Mouse (Mus musculus) T-helper 1 cell (primary cell): ENCODE results near the gene Sh3gl1.

ENCODE experiments used
- in situ Hi-C: fragments of 300-600 bp; cut with MboI, MseI; formaldehyde crosslinking; loops from one replicate; pipeline ENCODE4 v1.15.1; 2025; ENCODE audit warnings: high pct_unique_total_duplicates

Sh3gl1 gene

DNA sequence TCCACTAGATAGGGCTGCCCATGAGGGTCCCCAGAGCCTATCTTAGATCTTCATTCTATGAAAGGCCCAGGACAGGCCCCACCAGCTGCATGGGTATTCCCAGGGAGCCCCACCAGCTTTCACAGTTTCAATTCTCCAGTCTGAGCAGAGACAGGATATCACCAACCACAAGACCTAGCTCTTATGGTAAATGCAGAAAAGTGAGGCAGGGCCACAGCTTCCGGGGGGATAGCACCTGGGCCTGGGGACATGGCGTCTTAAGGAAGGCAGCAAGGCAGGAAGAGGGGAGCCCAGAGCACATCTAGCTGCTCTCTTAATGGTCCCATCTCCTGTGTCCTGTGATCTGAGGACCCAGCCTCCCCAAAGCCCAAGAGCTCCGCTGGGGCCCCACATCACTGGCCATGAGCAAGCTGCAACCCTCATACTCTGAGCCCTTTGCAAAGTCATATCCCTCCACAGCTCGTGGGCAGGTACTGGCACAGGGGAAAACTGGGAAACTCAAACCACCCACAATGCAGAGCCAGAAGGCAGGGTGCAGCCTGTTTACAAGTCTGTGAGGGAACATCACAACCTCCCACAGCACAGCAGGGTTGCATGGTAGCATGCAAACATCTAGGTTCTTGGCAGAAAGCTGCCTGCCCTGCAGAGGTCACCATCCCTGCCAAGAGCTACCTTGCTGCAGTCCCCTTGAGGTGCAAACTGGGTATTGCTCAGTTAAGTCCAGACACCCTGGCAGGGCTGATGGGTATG lies 15.1 kb downstream of the Sh3gl1 start:
- in situ Hi-C loops, result no loop called here

DNA sequence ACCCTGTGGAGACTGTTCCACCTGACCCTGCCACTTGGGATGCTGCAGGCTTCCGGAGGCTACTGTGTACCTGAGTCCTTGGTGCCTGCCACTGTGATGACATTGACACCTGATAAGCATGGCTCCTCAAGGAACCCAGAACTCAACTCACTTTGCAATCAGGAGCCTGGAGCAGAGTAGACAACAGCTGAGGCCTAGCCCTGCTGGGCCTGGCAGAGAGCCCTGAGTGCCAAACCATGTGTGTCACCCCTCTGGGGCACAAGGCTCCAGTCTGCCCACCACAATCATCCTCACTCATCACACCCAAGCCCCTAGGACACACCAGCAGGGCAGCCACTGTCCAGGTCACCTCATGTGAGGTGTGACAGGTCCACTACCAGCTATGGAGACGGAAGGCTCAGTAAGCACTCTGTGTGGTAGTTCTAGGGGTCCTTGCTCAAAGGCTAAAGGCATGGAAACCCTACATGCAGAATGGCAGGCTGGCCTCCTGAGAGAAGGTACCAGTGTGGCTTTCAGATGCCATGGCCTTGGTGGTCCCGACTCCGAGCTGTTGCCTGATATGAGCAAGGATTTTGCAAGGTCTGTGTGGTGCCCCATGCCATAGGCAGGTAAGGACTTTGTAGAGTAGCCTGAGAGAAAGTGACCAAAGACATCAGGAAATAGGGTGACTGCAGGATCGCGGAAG lies 15.9 kb downstream of the Sh3gl1 start:
- in situ Hi-C loops, result no loop called here

DNA sequence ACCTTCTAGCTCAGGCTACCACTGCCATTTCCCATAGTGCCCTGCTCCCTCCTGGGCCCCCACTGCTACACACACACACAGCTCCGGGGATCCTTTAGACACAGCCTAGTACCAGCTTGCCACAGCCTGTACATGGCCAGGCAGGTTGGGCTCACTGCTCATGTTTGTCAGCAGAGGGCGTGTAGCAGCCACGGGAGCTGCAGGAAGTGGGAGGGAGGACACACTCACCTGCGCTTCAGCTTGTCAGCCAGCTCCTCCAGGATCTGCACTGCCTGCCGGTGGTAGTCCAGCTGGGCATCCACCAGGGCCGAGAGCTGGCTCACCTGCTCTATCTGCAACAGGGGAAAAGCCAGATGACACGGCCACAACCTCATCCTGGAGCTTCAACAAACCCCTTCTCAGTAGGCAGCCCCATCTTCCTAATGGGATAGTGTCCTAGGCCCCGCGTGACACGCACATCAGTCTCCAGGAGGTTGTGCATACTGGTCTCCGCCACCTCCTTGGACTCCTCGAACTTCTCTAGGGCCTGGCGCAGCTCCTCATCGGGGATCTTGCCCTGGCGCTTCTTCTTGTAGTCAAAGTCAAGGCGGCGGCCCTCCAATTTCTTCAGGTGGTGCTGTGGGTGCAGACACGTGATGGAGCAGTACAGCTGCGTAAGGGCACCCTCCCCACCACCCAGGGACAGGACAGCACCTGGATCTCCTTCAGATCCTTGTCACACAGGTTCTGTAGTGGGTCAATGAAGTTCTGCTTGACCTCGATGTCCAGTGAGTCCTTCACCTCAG lies 17.9 kb downstream of the Sh3gl1 start:
- in situ Hi-C loops, result loop anchor here (10.0 kb wide), 1 partner anchor 54 kb away; no protein-coding TSS in a partner anchor

DNA sequence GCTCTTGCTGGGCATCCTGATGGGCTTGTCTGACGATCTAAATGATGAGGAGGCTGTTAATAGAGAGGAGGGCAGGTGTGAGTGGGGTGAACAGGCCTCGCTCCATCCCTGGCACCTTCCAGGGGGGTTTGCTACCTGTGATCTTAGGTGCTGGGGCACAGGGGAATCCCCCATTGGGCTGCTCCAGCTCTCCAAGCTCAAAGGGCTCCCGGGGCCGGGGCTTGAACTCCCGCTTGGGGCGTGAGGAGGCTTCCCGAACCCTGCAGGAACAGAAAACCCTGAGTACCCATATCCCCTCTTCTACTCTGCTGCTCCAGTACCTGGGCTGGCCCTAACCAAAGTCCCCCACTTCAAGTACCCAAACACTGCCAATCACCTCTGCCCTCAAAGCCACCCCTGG lies 18.6 kb downstream of the Sh3gl1 start:
- in situ Hi-C loops, result loop anchor here (10.0 kb wide), 1 partner anchor 53 kb away; no protein-coding TSS in a partner anchor

DNA sequence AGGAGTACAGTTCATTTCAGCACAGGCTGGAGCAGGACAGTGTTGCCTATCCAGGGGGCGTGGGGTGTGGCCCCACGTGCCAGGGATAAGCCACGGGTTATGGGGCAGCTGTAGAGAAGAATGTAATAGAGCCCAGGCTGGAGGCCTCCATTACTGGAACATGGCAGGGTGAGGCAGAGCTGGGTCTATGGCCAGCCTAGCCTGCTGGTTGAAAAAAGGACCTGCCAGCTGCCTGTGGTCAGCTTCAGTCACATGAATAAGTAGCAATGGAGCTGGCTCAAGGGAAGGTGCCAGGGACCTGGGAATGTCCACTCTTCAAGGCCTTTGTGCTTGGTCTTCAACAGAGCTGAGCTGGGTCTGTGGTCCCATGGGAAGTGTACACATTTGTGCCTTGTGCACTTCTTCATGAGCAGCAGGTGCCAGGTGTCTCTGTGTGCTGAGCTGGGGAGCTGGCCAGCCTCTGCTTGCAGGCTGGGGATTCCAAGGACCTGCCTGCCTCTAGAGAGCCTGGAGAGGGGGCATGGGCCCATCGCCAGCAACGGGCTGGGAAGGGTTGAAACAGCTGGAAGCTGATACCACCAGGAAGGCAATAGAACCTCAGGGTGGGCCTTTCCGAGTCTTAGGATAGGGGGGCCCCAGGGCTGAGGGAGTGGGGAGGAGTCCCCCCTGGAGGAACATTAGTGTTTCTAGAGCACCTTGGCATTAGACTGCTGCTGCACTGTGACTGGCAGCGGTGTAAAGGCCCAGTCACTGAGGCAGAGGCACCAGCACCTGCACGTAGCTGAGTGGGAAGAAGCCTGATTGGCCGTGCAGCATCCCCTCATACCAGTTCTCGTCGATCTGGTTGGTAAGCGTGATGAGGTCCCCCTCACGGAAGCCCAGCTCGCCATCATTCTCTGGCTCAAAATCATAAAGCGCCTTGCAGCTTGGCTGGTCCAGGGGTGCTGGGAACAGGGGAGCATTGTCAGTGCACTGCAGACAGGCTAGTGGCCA lies 19.3 kb downstream of the Sh3gl1 start:
- in situ Hi-C loops, result loop anchor here (10.0 kb wide), 1 partner anchor 52 kb away; no protein-coding TSS in a partner anchor

DNA sequence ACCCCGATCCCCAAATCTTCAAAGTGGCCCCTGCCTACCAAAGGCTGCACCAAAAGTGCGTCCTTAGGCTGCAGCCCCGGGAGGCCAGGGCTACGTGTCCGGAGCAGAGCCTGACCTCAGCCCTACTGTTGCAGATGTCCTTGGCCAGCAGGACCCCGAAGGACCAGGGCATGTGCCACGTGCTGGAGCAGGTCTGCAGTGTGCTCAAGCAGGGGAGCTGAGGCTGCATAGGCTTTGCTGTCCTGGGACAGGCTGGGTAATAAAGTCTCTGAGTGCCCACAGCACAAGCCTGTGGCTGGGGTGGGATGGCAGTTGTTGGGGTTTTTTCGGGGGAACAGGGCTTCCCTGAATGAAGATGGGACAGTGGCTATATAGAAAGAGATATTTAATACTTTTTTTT lies 20.1 kb downstream of the Sh3gl1 start:
- in situ Hi-C loops, result loop anchor here (10.0 kb wide), 1 partner anchor 52 kb away; no protein-coding TSS in a partner anchor

DNA sequence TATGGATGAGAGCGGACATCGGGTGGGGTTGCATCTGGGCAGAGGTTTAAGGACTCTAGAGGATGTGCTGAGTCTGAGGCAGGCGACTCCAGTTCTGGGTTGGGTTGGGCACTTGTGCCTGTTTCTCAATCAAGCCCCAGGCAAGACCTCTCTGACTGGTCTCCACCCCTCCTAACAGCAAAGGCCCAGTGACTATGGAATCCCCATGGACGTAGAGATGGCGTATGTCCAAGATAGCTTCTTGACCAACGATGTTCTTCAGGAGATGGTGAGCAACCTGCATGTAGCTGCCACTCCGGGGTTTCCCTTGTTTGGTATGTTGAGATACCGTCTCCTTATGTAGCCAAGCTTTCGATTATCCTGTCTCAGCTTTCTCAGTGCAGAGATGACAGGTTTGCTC lies 21.1 kb downstream of the Sh3gl1 start:
- in situ Hi-C loops, result loop anchor here (10.0 kb wide), 1 partner anchor 50 kb away; no protein-coding TSS in a partner anchor

DNA sequence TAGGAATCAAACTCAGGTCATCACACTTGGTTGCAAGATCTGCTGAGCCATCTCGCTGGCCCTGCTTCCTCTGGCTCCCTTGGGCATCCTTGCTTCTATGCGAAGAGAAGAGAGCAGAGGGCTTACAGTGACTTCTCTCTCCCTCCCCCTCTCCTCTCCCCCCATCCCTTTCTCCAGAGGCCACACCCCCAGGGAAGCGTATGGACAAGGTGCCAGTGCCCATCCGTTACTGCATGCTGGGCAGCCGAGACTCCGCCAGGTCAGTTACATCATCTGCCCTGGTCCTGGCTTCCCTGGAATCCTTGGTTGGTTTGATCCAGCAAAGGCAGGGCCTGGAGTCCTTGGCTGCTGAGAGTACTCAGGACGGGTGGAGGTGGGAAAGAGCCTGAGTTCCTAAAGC lies 25.0 kb downstream of the Sh3gl1 start:
- in situ Hi-C loops, result loop anchor here (10.0 kb wide), 1 partner anchor 47 kb away; no protein-coding TSS in a partner anchor

DNA sequence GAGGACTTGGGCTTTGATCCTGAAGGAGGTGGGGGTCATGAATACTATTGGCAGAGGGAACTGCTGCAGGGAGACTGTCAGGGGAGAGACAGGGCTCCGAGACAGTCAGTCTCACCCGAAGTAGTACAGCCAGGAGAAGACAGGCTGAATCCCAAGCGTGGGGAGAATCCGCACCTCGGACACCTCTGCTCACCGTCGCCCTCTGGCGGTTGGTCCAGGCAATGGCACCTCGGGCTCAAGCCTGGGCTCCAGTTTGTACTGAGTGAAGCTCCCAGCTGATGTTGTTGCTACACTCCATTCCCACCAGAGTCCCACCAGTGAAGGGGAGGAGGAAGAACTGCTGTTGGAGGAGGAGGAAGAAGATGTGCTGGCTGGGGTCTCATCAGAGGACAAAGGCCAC lies 25.8 kb downstream of the Sh3gl1 start:
- in situ Hi-C loops, result loop anchor here (10.0 kb wide), 1 partner anchor 46 kb away; no protein-coding TSS in a partner anchor

DNA sequence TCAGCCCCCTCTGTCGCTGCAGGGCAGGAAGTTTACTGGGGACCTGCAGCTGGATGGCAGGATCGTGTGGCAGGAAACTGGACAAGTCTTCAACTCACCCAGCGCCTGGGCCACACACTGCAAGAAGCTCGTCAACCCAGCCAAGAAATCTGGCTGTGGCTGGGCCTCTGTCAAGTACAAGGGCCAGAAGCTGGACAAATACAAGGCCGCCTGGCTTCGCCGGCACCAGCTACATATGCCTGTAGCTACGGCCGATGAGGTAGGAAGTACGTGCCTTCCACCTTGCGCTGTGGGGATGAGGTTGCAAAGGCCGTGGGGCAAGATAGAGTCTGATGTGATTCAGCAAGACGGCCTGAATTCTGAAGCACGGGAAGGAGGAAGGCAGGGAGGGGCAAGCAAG lies 26.2 kb downstream of the Sh3gl1 start:
- in situ Hi-C loops, result loop anchor here (10.0 kb wide), 1 partner anchor 45 kb away; no protein-coding TSS in a partner anchor

DNA sequence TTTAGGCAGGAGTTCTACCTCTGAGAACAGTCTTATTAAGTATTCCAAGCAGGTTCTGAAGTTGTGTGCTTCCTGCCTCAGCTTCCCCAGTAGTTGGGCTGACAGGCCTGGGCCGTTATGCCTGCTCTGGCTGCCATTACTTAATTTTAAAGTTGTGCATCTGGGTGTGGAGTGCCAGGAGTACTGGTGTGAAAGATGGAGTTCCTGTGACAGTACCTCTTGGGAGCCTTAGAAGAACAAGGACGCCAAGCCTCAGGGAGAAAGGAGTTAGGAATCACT lies 26.5 kb downstream of the Sh3gl1 start:
- in situ Hi-C loops, result loop anchor here (5.0 to 10.0 kb wide), 3 partner anchors 45 to 1868 kb away; no protein-coding TSS in a partner anchor

DNA sequence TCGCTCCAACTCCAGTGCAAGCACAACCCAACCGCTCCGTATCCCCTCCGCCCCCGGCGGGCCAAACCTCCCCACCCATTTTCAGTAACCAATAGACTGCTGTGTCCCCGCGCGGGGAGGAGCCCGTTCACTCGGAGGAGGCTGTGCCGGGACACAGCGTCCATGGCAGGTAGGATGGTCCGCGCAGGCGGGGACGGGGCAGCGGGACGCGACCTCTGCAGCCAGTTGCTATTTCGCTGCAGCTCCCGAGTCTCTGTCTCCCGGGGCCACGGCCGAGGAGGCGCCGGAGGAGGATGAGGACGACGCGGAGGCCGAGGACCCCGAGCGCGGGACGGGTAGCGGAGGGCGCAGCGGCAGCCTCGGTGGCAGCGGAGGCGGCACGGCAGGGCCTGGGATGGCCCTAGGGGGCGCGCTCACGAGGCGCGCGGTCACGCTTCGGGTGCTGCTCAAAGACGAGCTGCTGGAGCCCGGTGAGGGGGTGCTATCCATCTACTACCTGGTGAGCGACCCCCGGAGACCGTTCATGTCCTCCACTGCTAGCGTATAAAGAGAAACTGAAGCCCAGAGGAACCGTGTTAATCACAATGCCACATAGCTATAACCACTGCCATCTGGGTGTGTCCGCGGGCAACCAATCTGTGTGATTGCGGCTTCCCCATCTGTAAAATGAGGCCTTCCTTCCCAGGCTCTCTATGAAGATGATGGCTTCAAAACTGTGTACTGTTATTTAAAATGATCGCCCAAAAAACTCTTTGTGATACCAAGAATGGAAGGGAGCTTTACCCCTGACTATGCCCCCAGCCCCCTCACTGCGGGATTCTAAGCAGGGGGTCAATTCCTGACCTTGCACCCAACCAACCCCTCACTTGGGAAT lies 27.1 kb downstream of the Sh3gl1 start:
- in situ Hi-C loops, result loop anchor here (5.0 kb wide), 2 partner anchors 1383 to 1867 kb away; no protein-coding TSS in a partner anchor

DNA sequence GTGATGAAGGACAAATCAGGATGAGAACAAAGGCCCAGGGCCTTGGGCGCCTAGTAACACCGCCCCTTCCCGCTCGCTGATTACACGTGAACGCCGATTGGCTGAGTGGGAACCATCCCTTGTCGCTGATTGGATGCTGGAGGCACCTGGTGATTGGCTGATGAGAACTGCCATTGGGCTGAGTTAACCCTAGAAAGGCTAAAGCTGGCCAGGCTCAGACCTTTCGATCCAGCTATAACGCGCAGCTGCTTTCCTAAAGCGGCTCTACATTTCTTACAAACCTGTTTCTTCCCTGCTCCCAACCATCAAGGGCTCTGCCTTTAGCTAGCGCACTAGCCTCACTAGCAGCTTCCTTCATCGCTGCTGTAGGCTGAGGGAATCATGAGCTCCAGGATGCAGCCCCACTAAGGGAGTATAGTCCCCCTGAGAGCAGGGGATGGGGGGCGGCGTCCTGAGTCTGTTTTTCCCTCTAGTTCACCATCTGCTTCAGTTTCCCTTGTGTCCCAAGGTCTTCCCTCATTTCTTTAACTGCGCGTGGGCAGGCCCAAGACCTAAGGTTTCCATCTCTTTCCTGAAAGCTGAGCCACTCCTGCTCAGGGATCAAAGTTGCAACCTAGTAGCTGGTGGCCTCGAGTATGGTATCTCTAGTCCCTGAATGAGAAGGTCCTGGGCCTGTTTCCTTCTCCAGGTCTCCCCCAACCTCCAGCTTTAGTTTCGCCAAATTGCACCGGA lies 27.9 kb downstream of the Sh3gl1 start:
- in situ Hi-C loops, result loop anchor here (5.0 kb wide), 2 partner anchors 1384 to 1866 kb away; no protein-coding TSS in a partner anchor

DNA sequence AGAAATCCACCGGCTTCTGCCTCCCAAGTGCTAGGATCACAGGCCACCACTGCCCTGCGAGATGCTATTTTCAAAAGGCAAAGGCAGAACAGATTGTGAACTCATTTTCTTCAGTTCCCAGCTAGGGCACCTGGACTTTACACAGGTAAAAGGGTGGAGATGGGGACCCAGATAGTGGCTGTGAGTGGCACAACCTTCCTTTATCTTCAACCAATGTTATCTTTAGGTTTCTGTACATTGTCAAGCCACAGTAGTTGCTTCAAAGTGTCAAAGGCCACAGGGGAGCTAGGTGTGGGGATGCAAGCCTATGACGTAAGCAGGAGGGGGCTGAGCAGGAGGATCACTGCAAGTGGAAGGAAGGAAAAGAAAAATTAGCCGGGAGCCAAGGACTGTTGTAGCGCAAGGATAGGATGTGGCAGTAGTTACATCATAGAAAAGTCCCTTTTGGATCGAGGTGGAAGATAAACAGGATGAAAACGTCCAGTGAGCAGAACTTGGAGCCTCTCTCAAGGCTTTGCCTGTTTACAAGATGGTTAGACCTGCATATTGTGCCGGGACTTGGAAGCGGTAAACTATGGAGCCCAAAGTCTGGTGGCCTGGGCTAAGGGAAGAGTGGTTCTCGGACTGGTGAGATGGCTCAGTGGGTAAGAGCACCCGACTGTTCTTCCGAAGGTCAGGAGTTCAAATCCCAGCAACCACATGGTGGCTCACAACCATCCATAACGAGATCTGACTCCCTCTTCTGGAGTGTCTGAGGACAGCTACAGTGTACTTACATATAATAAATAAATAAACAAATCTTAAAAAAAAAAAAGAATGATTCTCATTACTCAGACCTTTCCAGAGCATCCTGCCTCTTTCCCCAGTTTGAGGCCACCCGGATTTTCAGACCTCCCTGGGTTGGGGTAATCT lies 28.7 kb downstream of the Sh3gl1 start:
- in situ Hi-C loops, result loop anchor here (5.0 kb wide), 2 partner anchors 1385 to 1865 kb away; no protein-coding TSS in a partner anchor

DNA sequence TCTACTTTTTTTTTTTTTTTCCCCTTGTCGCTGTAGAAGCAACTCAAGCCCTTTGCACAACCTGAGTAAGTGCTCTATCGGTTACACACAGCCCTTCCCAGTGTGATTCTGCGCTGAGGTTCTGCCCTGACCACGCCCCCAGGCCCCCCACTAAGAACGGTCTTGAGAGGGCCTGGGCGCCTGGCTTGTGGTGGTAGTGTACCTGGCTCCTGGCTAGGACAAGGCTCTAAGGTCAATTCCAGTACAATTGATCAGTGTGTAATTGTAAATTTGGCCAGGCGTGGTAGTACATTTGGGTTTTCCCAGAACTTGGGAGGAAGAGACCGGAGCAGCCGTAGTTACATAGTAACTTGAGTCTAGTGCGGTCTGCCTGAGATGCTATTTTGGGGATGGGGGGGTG lies 29.5 kb downstream of the Sh3gl1 start:
- in situ Hi-C loops, result loop anchor here (5.0 kb wide), 2 partner anchors 1385 to 1865 kb away; no protein-coding TSS in a partner anchor

DNA sequence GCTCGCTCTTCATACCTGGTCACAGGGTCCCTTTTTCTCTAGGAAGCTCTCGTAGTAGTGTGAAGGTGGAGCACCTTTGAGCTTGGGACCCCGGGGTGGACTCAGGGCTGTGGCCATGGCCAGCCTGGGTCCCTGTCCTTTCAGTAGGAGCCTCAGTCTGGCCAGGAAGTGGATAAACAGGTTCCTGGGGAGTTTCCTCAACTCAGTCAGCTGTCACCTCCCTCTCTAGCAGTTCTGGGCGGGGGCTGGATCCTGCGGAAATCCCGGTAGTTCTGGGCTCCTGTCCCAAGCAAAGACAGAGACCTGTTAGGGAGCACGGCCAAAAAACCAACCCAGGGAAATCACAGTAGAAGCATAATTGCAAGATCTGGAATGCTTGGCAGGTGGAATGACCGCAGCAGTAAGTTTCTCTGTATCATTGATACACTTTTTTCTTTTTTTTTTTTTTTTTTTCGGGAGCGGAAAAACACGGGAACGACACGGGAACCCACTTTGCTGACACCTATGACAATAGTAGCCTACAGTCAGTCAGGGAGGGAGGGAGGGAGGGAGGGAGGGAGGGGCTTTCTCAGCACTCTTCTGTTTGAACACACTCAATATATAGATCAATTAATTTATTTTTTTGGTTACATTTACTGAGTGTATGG lies 30.9 kb downstream of the Sh3gl1 start, which contains the start of the genes Stap2 and Mpnd:
TSS of gene Stap2 (minus strand) at position 170 of the 647 bp plus-strand sequence.
TSS of gene Mpnd (plus strand) at position 297 of the 647 bp plus-strand sequence.
- in situ Hi-C loops, result loop anchor here (5.0 kb wide), 2 partner anchors 1387 to 1863 kb away; no protein-coding TSS in a partner anchor

DNA sequence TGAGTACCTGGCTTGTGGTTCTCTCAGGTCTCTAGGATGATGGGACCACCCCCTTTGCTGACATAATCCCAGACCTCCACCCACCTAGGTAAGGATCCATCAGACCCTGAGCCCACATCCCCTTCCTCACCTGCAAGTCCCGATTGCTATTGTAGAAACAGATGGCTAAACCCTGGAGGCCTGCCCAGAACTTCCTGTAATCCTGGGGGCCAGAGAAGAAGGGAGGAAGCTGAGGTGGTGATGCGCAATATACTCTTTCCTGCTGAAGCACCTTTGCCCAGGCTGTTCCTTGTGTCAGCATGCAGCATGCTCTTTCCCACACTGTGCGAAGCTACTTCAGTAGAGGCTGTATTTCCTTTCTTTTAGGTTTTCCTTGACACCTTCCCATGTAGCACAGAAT lies 33.4 kb downstream of the Sh3gl1 start:
- in situ Hi-C loops, result no loop called here
